21 mouse cellular contexts compared by ENCODE assay signal in genomic region chr3:80033071-80033470, GRCm38 (mm10).
A peak's percentile ranks its signal among the peaks of the same experiment; 100 is the strongest.
DNase-seq lines count a peak whose midpoint lies in the region; ATAC-seq lines count a peak whose summit lies in the region.
"Had no signal": no experiment of that assay in that cellular context is flagged by ENCODE, and none has a peak within 500 bp of the region (broad histone marks: within the 10 kb centered on the region; RNA-seq: fewer than 3 reads in every experiment).

No protein-coding gene starts in this region.

- WGBS in midbrain, embryonic 11.5 days: 76% methylated on average over 3 of the region's 3 CpGs
- WGBS in midbrain, embryonic 14.5 days: 93% methylated on average over 3 of the region's 3 CpGs
- WGBS in midbrain, embryonic 16.5 days: 90% methylated on average over 3 of the region's 3 CpGs

- no peak overlapping the region for H3K9ac ChIP-seq in midbrain, embryonic 11.5 days (ENCODE audit: low read length)
- no peak overlapping the region for H3K9ac ChIP-seq in midbrain, embryonic 14.5 days (replicated peaks; ENCODE audit: low read length)
- no peak overlapping the region for H3K9ac ChIP-seq in midbrain, embryonic 16.5 days (ENCODE audit: low read depth, low read length)
- H3K9ac ChIP-seq: embryonic facial prominence, embryonic 13.5 days; heart, embryonic 12.5 days; hindbrain, embryonic 13.5 days had no signal

- no peak overlapping the region for H3K4me3 ChIP-seq in midbrain, embryonic 11.5 days (ENCODE audit: low read depth, low read length)
- H3K4me3 ChIP-seq in midbrain, embryonic 14.5 days (replicated peaks; ENCODE audit: low read depth, low read length): no peak overlapping the region
- H3K4me3 ChIP-seq in midbrain, embryonic 16.5 days (ENCODE audit: low read depth, low read length): no peak overlapping the region
- H3K4me3 ChIP-seq: embryonic facial prominence, embryonic 13.5 days; gastrocnemius, adult 2 months; heart, embryonic 12.5 days; hindbrain, embryonic 13.5 days had no signal

- no peak overlapping the region for H3K4me2 ChIP-seq in midbrain, embryonic 11.5 days
- no peak overlapping the region for H3K4me2 ChIP-seq in midbrain, embryonic 14.5 days (ENCODE audit: low read length)
- H3K4me2 ChIP-seq in midbrain, embryonic 16.5 days (ENCODE audit: low read length): no peak overlapping the region
- H3K4me2 ChIP-seq: embryonic facial prominence, embryonic 13.5 days; heart, embryonic 12.5 days; hindbrain, embryonic 13.5 days; liver, embryonic 11.5 days had no signal

- intact Hi-C loops in heart, postnatal 14 days (cut with DNase I): no loop called here

- H3K4me1 ChIP-seq in midbrain, embryonic 11.5 days (ENCODE audit: control insufficient read depth, insufficient read depth, low read length): no peaks in the 10 kb centered on the region
- H3K4me1 ChIP-seq in midbrain, embryonic 14.5 days (ENCODE audit: control insufficient read depth, insufficient read depth, low read length): no peaks in the 10 kb centered on the region
- no peaks in the 10 kb centered on the region for H3K4me1 ChIP-seq in midbrain, embryonic 16.5 days (ENCODE audit: control insufficient read depth, insufficient read depth, low read length)
- H3K4me1 ChIP-seq: embryonic facial prominence, embryonic 13.5 days; heart, embryonic 12.5 days; hindbrain, embryonic 13.5 days had no signal

- no peaks in the 10 kb centered on the region for H3K9me3 ChIP-seq in midbrain, embryonic 11.5 days (ENCODE audit: control insufficient read depth, low read length)
- no peaks in the 10 kb centered on the region for H3K9me3 ChIP-seq in midbrain, embryonic 14.5 days (ENCODE audit: control insufficient read depth, low read length)
- no peaks in the 10 kb centered on the region for H3K9me3 ChIP-seq in midbrain, embryonic 16.5 days (replicated peaks; ENCODE audit: control insufficient read depth, low read length, poor library complexity, severe bottlenecking)
- H3K9me3 ChIP-seq: embryonic facial prominence, embryonic 13.5 days; heart, embryonic 12.5 days; hindbrain, embryonic 13.5 days had no signal

- ATAC-seq in midbrain, embryonic 11.5 days (ENCODE audit: low FRiP score): no peak
- ATAC-seq in midbrain, embryonic 14.5 days (ENCODE audit: low FRiP score, low TSS enrichment): no peak
- ATAC-seq in midbrain, embryonic 16.5 days: no peak
- ATAC-seq: forebrain, embryonic 14.5 days had no signal

- no peak overlapping the region for H3K27ac ChIP-seq in midbrain, embryonic 11.5 days (ENCODE audit: low read depth, low read length)
- H3K27ac ChIP-seq in midbrain, embryonic 14.5 days (replicated peaks; ENCODE audit: low read depth, low read length): no peak overlapping the region
- no peak overlapping the region for H3K27ac ChIP-seq in midbrain, embryonic 16.5 days (ENCODE audit: low read length)
- H3K27ac ChIP-seq: embryonic facial prominence, embryonic 13.5 days; gastrocnemius, adult 2 months; hindbrain, embryonic 13.5 days had no signal

- peak; percentile 37 for DNase-seq in midbrain, embryonic 11.5 days (ENCODE audit: low spot score, missing footprints)
- no peak for DNase-seq in midbrain, embryonic 14.5 days
- peak; percentile 26 to 28 for DNase-seq in layer of hippocampus, adult 8-10 months (ENCODE audit: low spot score in 2 of 2)
- DNase-seq in left cerebral cortex, adult 9 months (ENCODE audit: low spot score in 2 of 2): peak; percentile 30 to 60
- DNase-seq in right cerebral cortex, postnatal 25 days: peak; percentile 37
- DNase-seq in heart, postnatal 14 days: no peak
- no peak for DNase-seq in retina, embryonic 14.5 days (ENCODE audit: low spot score)
- DNase-seq: adrenal gland, postnatal 10 days; cerebellum, adult 9-11 months; gastrocnemius, adult 2 months; kidney, adult 9 months; kidney, postnatal 36 days; lung, adult 18-20 months; lung, postnatal 14 days; thymus, postnatal 25 days had no signal

- no peaks in the 10 kb centered on the region for H3K27me3 ChIP-seq in midbrain, embryonic 11.5 days (ENCODE audit: control insufficient read depth, insufficient read depth, low read length)
- H3K27me3 ChIP-seq in midbrain, embryonic 14.5 days (ENCODE audit: control insufficient read depth, insufficient read depth, low read length): no peaks in the 10 kb centered on the region
- no peaks in the 10 kb centered on the region for H3K27me3 ChIP-seq in midbrain, embryonic 16.5 days (ENCODE audit: control insufficient read depth, insufficient read depth, low read depth, low read length)
- H3K27me3 ChIP-seq: embryonic facial prominence, embryonic 13.5 days; heart, embryonic 12.5 days; hindbrain, embryonic 13.5 days had no signal

- H3K36me3 ChIP-seq in midbrain, embryonic 11.5 days (ENCODE audit: control insufficient read depth, insufficient read depth, low read length): no peaks in the 10 kb centered on the region
- no peaks in the 10 kb centered on the region for H3K36me3 ChIP-seq in midbrain, embryonic 14.5 days (ENCODE audit: control insufficient read depth, insufficient read depth, low read length)
- no peaks in the 10 kb centered on the region for H3K36me3 ChIP-seq in midbrain, embryonic 16.5 days (ENCODE audit: control insufficient read depth, insufficient read depth, low read length)
- H3K36me3 ChIP-seq: embryonic facial prominence, embryonic 13.5 days; heart, embryonic 12.5 days; hindbrain, embryonic 13.5 days had no signal

Comparison
In these comparisons a context has a peak if more than half of its experiments do, and no peak if none do; other contexts are left out.
1. DNase-seq: peak in midbrain, embryonic 11.5 days (single experiment), layer of hippocampus, adult 8-10 months (2 of 2), left cerebral cortex, adult 9 months (2 of 2) and right cerebral cortex, postnatal 25 days (single experiment); none in midbrain, embryonic 14.5 days (single experiment), heart, postnatal 14 days (0 of 2) and retina, embryonic 14.5 days (single experiment).